ENCODE assay signal across 8 mouse cellular contexts in genomic region chr4:126465843-126466242, GRCm38 (mm10). TPM values are rescaled to one million over a fixed set of nuclear protein-coding genes. Genes with fewer than 3 reads are reported as not detected.
DNase-seq lines count a peak whose midpoint lies in the region; ATAC-seq and TF ChIP-seq lines count a peak whose summit lies in the region.

No protein-coding gene starts in this region.

- peak; percentile 54 to 69 for DNase-seq in frontal cortex, postnatal 10 days (ENCODE audit: low spot score in 2 of 2)
- DNase-seq in frontal cortex, postnatal 25 days (ENCODE audit: low spot score in 2 of 2): no peak
- DNase-seq in embryonic facial prominence, embryonic 14.5 days (ENCODE audit: low spot score): peak; percentile 90
- peak; percentile 63 for DNase-seq in hindbrain, embryonic 14.5 days (ENCODE audit: low spot score)
- peak; percentile 32 for DNase-seq in right cerebral cortex, postnatal 25 days
- DNase-seq in natural killer cell, adult 2 months (ENCODE audit: low spot score in 2 of 2): no peak

- 0 out of 2 replicates have a peak overlapping the region, but pooled peaks have one; percentile 36 for H3K9ac ChIP-seq in embryonic facial prominence, embryonic 14.5 days (ENCODE audit: low read depth, low read length)
- peak overlapping the region; percentile 59 for H3K9ac ChIP-seq in hindbrain, embryonic 14.5 days
- H3K9ac ChIP-seq in lung, embryonic 16.5 days (ENCODE audit: low read length): no peak overlapping the region

- H3K27me3 ChIP-seq in E14TG2a.4 (ENCODE audit: insufficient read depth, low read length): no peaks in the 10 kb centered on the region
- no peaks in the 10 kb centered on the region for H3K27me3 ChIP-seq in embryonic facial prominence, embryonic 14.5 days (replicated peaks; ENCODE audit: control insufficient read depth, insufficient read depth, low read length)
- no peaks in the 10 kb centered on the region for H3K27me3 ChIP-seq in hindbrain, embryonic 14.5 days (ENCODE audit: control insufficient read depth, insufficient read depth, low read length)
- H3K27me3 ChIP-seq in lung, embryonic 16.5 days (ENCODE audit: control insufficient read depth, insufficient read depth, low read depth, low read length): no peaks in the 10 kb centered on the region

- peak overlapping the region; percentile 100 for H3K4me3 ChIP-seq in E14TG2a.4 (replicated peaks; ENCODE audit: low read length)
- peak overlapping the region; percentile 3; the same call in 1 of the 2 replicates for H3K4me3 ChIP-seq in embryonic facial prominence, embryonic 14.5 days (ENCODE audit: low read depth, low read length)
- peak overlapping the region; percentile 64 for H3K4me3 ChIP-seq in hindbrain, embryonic 14.5 days (replicated peaks; ENCODE audit: low read length)
- H3K4me3 ChIP-seq in lung, embryonic 16.5 days (ENCODE audit: low read length): no peak overlapping the region

- peaks cover 16% of the 10 kb centered on the region for H3K36me3 ChIP-seq in E14TG2a.4 (ENCODE audit: insufficient read depth, low read length)
- no peaks in the 10 kb centered on the region for H3K36me3 ChIP-seq in embryonic facial prominence, embryonic 14.5 days (ENCODE audit: control insufficient read depth, insufficient read depth, low read length)
- H3K36me3 ChIP-seq in hindbrain, embryonic 14.5 days (replicated peaks; ENCODE audit: control insufficient read depth, insufficient read depth): no peaks in the 10 kb centered on the region; the same call in 1 of the 2 replicates
- H3K36me3 ChIP-seq in lung, embryonic 16.5 days (ENCODE audit: control insufficient read depth, insufficient read depth, low read length): no peaks in the 10 kb centered on the region

- H3K9me3 ChIP-seq in E14TG2a.4 (ENCODE audit: low read length): no peaks in the 10 kb centered on the region
- H3K9me3 ChIP-seq in embryonic facial prominence, embryonic 14.5 days (ENCODE audit: control insufficient read depth, low read length): no peaks in the 10 kb centered on the region
- no peaks in the 10 kb centered on the region for H3K9me3 ChIP-seq in hindbrain, embryonic 14.5 days (ENCODE audit: control insufficient read depth, low read length)
- no peaks in the 10 kb centered on the region for H3K9me3 ChIP-seq in lung, embryonic 16.5 days (ENCODE audit: control insufficient read depth, low read length)

- peaks cover 58% of the 10 kb centered on the region for H3K4me1 ChIP-seq in E14TG2a.4 (replicated peaks; ENCODE audit: low read depth, low read length)
- peaks cover 23% of the 10 kb centered on the region for H3K4me1 ChIP-seq in embryonic facial prominence, embryonic 14.5 days (ENCODE audit: control insufficient read depth, insufficient read depth, low read length)
- peaks cover 44% of the 10 kb centered on the region for H3K4me1 ChIP-seq in hindbrain, embryonic 14.5 days (replicated peaks; ENCODE audit: control insufficient read depth, insufficient read depth, low read length)
- H3K4me1 ChIP-seq in lung, embryonic 16.5 days (replicated peaks; ENCODE audit: control insufficient read depth, insufficient read depth, low read length): peaks cover 30% of the 10 kb centered on the region

- peak overlapping the region; percentile 56 for H3K27ac ChIP-seq in embryonic facial prominence, embryonic 14.5 days (replicated peaks; ENCODE audit: low read depth, low read length)
- H3K27ac ChIP-seq in hindbrain, embryonic 14.5 days: peak overlapping the region; percentile 86
- peak overlapping the region; percentile 11; the same call in 1 of the 2 replicates for H3K27ac ChIP-seq in lung, embryonic 16.5 days (ENCODE audit: low read length)

- no peak for TF ChIP-seq CTCF in E14TG2a.4 (conservative IDR thresholded peaks at IDR 0.05; ENCODE audit: low read length)

- ATAC-seq in embryonic facial prominence, embryonic 14.5 days (ENCODE audit: low read depth): peak; percentile 45
- peak; percentile 15; the same call in 1 of the 2 replicates for ATAC-seq in hindbrain, embryonic 14.5 days (ENCODE audit: low FRiP score)
- ATAC-seq in lung, embryonic 16.5 days (ENCODE audit: low read depth): peak; percentile 14; the same call in 1 of the 2 replicates

- WGBS in embryonic facial prominence, embryonic 14.5 days: 10% methylated on average over 8 of the region's 8 CpGs
- WGBS in hindbrain, embryonic 14.5 days: 0% methylated on average over 8 of the region's 8 CpGs
- 16% methylated on average over 8 of the region's 8 CpGs for WGBS in lung, embryonic 16.5 days

- peak overlapping the region; percentile 37 for H3K4me2 ChIP-seq in embryonic facial prominence, embryonic 14.5 days (ENCODE audit: low read depth, low read length)
- H3K4me2 ChIP-seq in hindbrain, embryonic 14.5 days (replicated peaks): peak overlapping the region; percentile 67
- peak overlapping the region; percentile 24 for H3K4me2 ChIP-seq in lung, embryonic 16.5 days (ENCODE audit: low read depth, low read length)

RNA-seq across cellular contexts. Expression of gene Ago1, which starts 2.5 kb away (rescaled TPM):
- 6.9 and 7.0 TPM in 2 replicates for polyA plus RNA-seq in embryonic facial prominence, embryonic 14.5 days (2014; fragmentation: Nextera tagmentation; extraction: Ambion mirVana)
- polyA plus RNA-seq in hindbrain, embryonic 14.5 days (2014; fragmentation: Nextera tagmentation; extraction: Ambion mirVana): 14.3 and 15.0 TPM in 2 replicates
- 6.3 and 6.4 TPM in 2 replicates for polyA plus RNA-seq in lung, embryonic 16.5 days (2015; fragmentation: Nextera tagmentation; extraction: Ambion mirVana)

RNA-seq across cellular contexts. Expression of gene Ago3, which starts 36.5 kb away (rescaled TPM):
- 11.9 and 12.9 TPM in 2 replicates for polyA plus RNA-seq in embryonic facial prominence, embryonic 14.5 days (2014; fragmentation: Nextera tagmentation; extraction: Ambion mirVana)
- polyA plus RNA-seq in hindbrain, embryonic 14.5 days (2014; fragmentation: Nextera tagmentation; extraction: Ambion mirVana): 14.3 and 19.7 TPM in 2 replicates
- polyA plus RNA-seq in lung, embryonic 16.5 days (2015; fragmentation: Nextera tagmentation; extraction: Ambion mirVana): 17.9 and 19.7 TPM in 2 replicates

Comparison
In these comparisons a context has a peak if more than half of its experiments do, and no peak if none do; other contexts are left out.
1. DNase-seq: peak in frontal cortex, postnatal 10 days (2 of 2), embryonic facial prominence, embryonic 14.5 days (single experiment), hindbrain, embryonic 14.5 days (single experiment) and right cerebral cortex, postnatal 25 days (single experiment); none in frontal cortex, postnatal 25 days (0 of 2) and natural killer cell, adult 2 months (0 of 2).
2. H3K27ac ChIP-seq: peak in every context shown above with its lines; median percentile 86 in hindbrain, embryonic 14.5 days; 56 in embryonic facial prominence, embryonic 14.5 days; 11 in lung, embryonic 16.5 days.
3. Peak in every context shown above with its lines, with median percentiles within 50 percentile points of each other: ATAC-seq and H3K4me2 ChIP-seq.